Comparison of ENCODE assay signal across 17 mouse cellular contexts in the genomic region with DNA sequence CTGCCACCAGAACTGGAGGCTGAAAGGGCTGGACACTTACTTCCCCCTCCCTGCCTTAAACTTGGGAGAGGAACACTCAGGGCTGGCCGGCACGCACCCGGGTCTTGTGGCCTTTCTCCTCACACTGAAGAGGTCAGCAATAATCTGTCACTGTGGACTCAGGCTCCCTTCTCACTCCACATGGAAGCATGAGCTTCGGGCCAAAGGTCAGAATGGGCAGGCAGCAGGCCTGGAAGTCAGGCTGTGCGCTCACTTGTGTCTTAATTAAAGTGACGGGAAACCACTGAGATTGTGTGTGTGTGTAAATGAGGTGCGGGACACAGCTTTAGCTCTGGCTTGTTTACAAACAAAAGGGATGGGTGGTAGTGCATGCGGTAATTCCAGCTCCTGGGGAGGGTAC. TPM values are rescaled to one million over a fixed set of nuclear protein-coding genes. Genes with fewer than 3 reads are reported as not detected.
DNase-seq lines count a peak whose midpoint lies in the region; ATAC-seq and TF ChIP-seq lines count a peak whose summit lies in the region.
"Had no signal": no experiment of that assay in that cellular context is flagged by ENCODE, and none has a peak within 500 bp of the region (broad histone marks: within the 10 kb centered on the region; RNA-seq: fewer than 3 reads in every experiment).

No protein-coding gene starts in this region.

- DNase-seq in limb, embryonic 10.5 days (ENCODE audit: low spot score) = no peak
- DNase-seq in kidney, postnatal 0 days (ENCODE audit: low spot score) = no peak
- no peak for DNase-seq in gastrocnemius, adult 18-20 months (ENCODE audit: low spot score)
- no peak for DNase-seq in natural killer cell, adult 2 months (ENCODE audit: low spot score in 2 of 2)
- DNase-seq: adrenal gland, postnatal 10 days; cerebellum, adult 18-20 months; gastrocnemius, postnatal 14 days; heart, postnatal 36 days had no signal

- TF ChIP-seq CTCF in intestine, postnatal 0 days (IDR thresholded peaks at IDR 0.05; ENCODE audit: low read depth) = no peak
- no peak for TF ChIP-seq CTCF in kidney, postnatal 0 days (IDR thresholded peaks at IDR 0.05; ENCODE audit: low read depth)
- no peak for TF ChIP-seq CTCF in small intestine, adult 2 months (IDR thresholded peaks at IDR 0.05; ENCODE audit: extremely low read depth, insufficient read length, insufficient replicate concordance, low read depth, low read length)

- H3K9ac ChIP-seq in limb, embryonic 12.5 days (replicated peaks) = peak overlapping the region; percentile 27; the same call in 1 of the 2 replicates
- no peak overlapping the region for H3K9ac ChIP-seq in intestine, postnatal 0 days (ENCODE audit: low read depth, low read length)
- H3K9ac ChIP-seq in kidney, postnatal 0 days (ENCODE audit: low read depth, low read length) = no peak overlapping the region

- H3K9me3 ChIP-seq in limb, embryonic 12.5 days = no peaks in the 10 kb centered on the region
- H3K9me3 ChIP-seq in limb, embryonic 10.5 days (replicated peaks) = no peaks in the 10 kb centered on the region
- H3K9me3 ChIP-seq in intestine, postnatal 0 days (ENCODE audit: control insufficient read depth) = no peaks in the 10 kb centered on the region
- no peaks in the 10 kb centered on the region for H3K9me3 ChIP-seq in kidney, postnatal 0 days (replicated peaks; ENCODE audit: low read length)

- H3K4me3 ChIP-seq in limb, embryonic 12.5 days (replicated peaks) = no peak overlapping the region
- H3K4me3 ChIP-seq in limb, embryonic 10.5 days = no peak overlapping the region
- no peak overlapping the region for H3K4me3 ChIP-seq in intestine, postnatal 0 days (ENCODE audit: low read depth, low read length)
- no peak overlapping the region for H3K4me3 ChIP-seq in kidney, postnatal 0 days (replicated peaks; ENCODE audit: low read depth, low read length)
- H3K4me3 ChIP-seq in small intestine, adult 2 months (ENCODE audit: low read depth, low read length) = peak overlapping the region; percentile 24; the same call in 1 of the 2 replicates
- H3K4me3 ChIP-seq: layer of hippocampus, adult 2 months; left cerebral cortex, adult 2 months had no signal

- peaks cover 49% of the 10 kb centered on the region for H3K4me1 ChIP-seq in limb, embryonic 12.5 days (replicated peaks)
- H3K4me1 ChIP-seq in limb, embryonic 10.5 days = peaks cover 58% of the 10 kb centered on the region
- H3K4me1 ChIP-seq in intestine, postnatal 0 days (replicated peaks; ENCODE audit: control insufficient read depth, insufficient read depth, low read length) = peaks cover 22% of the 10 kb centered on the region
- peaks cover 25% of the 10 kb centered on the region for H3K4me1 ChIP-seq in kidney, postnatal 0 days (replicated peaks; ENCODE audit: insufficient read depth, low read length)
- peaks cover 22% of the 10 kb centered on the region for H3K4me1 ChIP-seq in small intestine, adult 2 months (ENCODE audit: control insufficient read depth, insufficient read depth, insufficient read length, low read length)

- H3K27me3 ChIP-seq in limb, embryonic 12.5 days = no peaks in the 10 kb centered on the region
- H3K27me3 ChIP-seq in limb, embryonic 10.5 days (ENCODE audit: low read depth, poor library complexity, severe bottlenecking) = no peaks in the 10 kb centered on the region
- no peaks in the 10 kb centered on the region for H3K27me3 ChIP-seq in intestine, postnatal 0 days (replicated peaks; ENCODE audit: control insufficient read depth, insufficient read depth, low read length)
- H3K27me3 ChIP-seq in kidney, postnatal 0 days (ENCODE audit: insufficient read depth, low read length) = no peaks in the 10 kb centered on the region
- no peaks in the 10 kb centered on the region for H3K27me3 ChIP-seq in small intestine, adult 2 months (ENCODE audit: control insufficient read depth, insufficient read depth, low read length)

- no peak overlapping the region for H3K4me2 ChIP-seq in limb, embryonic 12.5 days
- H3K4me2 ChIP-seq in intestine, postnatal 0 days (replicated peaks; ENCODE audit: low read depth) = no peak overlapping the region
- no peak overlapping the region for H3K4me2 ChIP-seq in kidney, postnatal 0 days (ENCODE audit: low read length)
- H3K4me2 ChIP-seq: midbrain, embryonic 11.5 days had no signal

- H3K36me3 ChIP-seq in limb, embryonic 12.5 days = peaks cover 57% of the 10 kb centered on the region
- peaks cover 65% of the 10 kb centered on the region for H3K36me3 ChIP-seq in limb, embryonic 10.5 days
- H3K36me3 ChIP-seq in intestine, postnatal 0 days (ENCODE audit: control insufficient read depth, insufficient read depth) = peaks cover 41% of the 10 kb centered on the region
- H3K36me3 ChIP-seq in kidney, postnatal 0 days (ENCODE audit: insufficient read depth, low read length) = peaks cover 28% of the 10 kb centered on the region
- H3K36me3 ChIP-seq in small intestine, adult 2 months (ENCODE audit: control insufficient read depth, insufficient read depth, low read length) = peaks cover 26% of the 10 kb centered on the region

- H3K27ac ChIP-seq in limb, embryonic 12.5 days = no peak overlapping the region
- H3K27ac ChIP-seq in limb, embryonic 10.5 days = no peak overlapping the region
- peak overlapping the region; percentile 30; the same call in 1 of the 2 replicates for H3K27ac ChIP-seq in intestine, postnatal 0 days (ENCODE audit: low read depth, low read length)
- H3K27ac ChIP-seq in kidney, postnatal 0 days = peak overlapping the region; percentile 36; the same call in 1 of the 2 replicates
- no peak overlapping the region for H3K27ac ChIP-seq in small intestine, adult 2 months (ENCODE audit: insufficient read depth, low read depth, low read length)
- H3K27ac ChIP-seq: hindbrain, postnatal 0 days; layer of hippocampus, adult 2 months; left cerebral cortex, adult 2 months had no signal

- WGBS in limb, embryonic 12.5 days = 72% methylated on average over 8 of the region's 8 CpGs
- WGBS in limb, embryonic 10.5 days = 74% methylated on average over 8 of the region's 8 CpGs
- 54% methylated on average over 8 of the region's 8 CpGs for WGBS in intestine, postnatal 0 days
- 62% methylated on average over 8 of the region's 8 CpGs for WGBS in kidney, postnatal 0 days
- WGBS in small intestine, adult 2 months = 57% methylated on average over 8 of the region's 8 CpGs

- no peak for ATAC-seq in limb, embryonic 12.5 days (ENCODE audit: insufficient number of reproducible peaks, insufficient read depth, low FRiP score, low TSS enrichment, low read depth)
- no peak for ATAC-seq in intestine, postnatal 0 days
- ATAC-seq in kidney, postnatal 0 days (replicated peaks; ENCODE audit: low FRiP score, low read depth) = no peak
- ATAC-seq: CD4-positive, CD25-positive, alpha-beta regulatory T cell, adult 4 months; hindbrain, postnatal 0 days had no signal

- no peak for TF ChIP-seq POLR2A in small intestine, adult 2 months (IDR thresholded peaks at IDR 0.05; ENCODE audit: low read depth, low read length)

RNA-seq across cellular contexts. Expression of gene Elovl1, which starts 4.4 kb away (rescaled TPM):
- 37.8 and 44.1 TPM in 2 replicates for polyA plus RNA-seq in limb, embryonic 12.5 days (2016; fragmentation: Nextera tagmentation; extraction: Ambion mirVana)
- polyA plus RNA-seq in limb, embryonic 10.5 days (2016; fragmentation: Nextera tagmentation; extraction: Ambion mirVana) = 45.5 and 48.1 TPM in 2 replicates
- polyA plus RNA-seq in intestine, postnatal 0 days (2015; fragmentation: Nextera tagmentation; extraction: Ambion mirVana) = 221 and 225 TPM in 2 replicates
- 135 and 139 TPM in 2 replicates for polyA plus RNA-seq in kidney, postnatal 0 days (2015; fragmentation: Nextera tagmentation; extraction: Ambion mirVana)
- 128 and 324 TPM in 2 replicates for polyA plus RNA-seq in small intestine, adult 2 months (2012; rRNA removed)
- 1 to 10 TPM; 5.0 to 6.9 TPM for total RNA-seq in gastrocnemius, adult 18-20 months (2021)

RNA-seq across cellular contexts. Expression of gene Cdc20, which starts 4.8 kb away (rescaled TPM):
- 285 and 296 TPM in 2 replicates for polyA plus RNA-seq in limb, embryonic 12.5 days (2016; fragmentation: Nextera tagmentation; extraction: Ambion mirVana)
- polyA plus RNA-seq in limb, embryonic 10.5 days (2016; fragmentation: Nextera tagmentation; extraction: Ambion mirVana) = 431 and 433 TPM in 2 replicates
- 37.3 and 42.7 TPM in 2 replicates for polyA plus RNA-seq in intestine, postnatal 0 days (2015; fragmentation: Nextera tagmentation; extraction: Ambion mirVana)
- 117 and 122 TPM in 2 replicates for polyA plus RNA-seq in kidney, postnatal 0 days (2015; fragmentation: Nextera tagmentation; extraction: Ambion mirVana)
- 22.3 and 42.8 TPM in 2 replicates for polyA plus RNA-seq in small intestine, adult 2 months (2012; rRNA removed)
- total RNA-seq in gastrocnemius, adult 18-20 months (2021) = under 1 TPM in 1 of 2 experiments, not detected in 1; 0.32 TPM

RNA-seq across cellular contexts. Expression of gene Med8, which starts 23.2 kb away (rescaled TPM):
- polyA plus RNA-seq in limb, embryonic 12.5 days (2016; fragmentation: Nextera tagmentation; extraction: Ambion mirVana) = 116 and 127 TPM in 2 replicates
- 141 and 147 TPM in 2 replicates for polyA plus RNA-seq in limb, embryonic 10.5 days (2016; fragmentation: Nextera tagmentation; extraction: Ambion mirVana)
- 71.8 and 76.0 TPM in 2 replicates for polyA plus RNA-seq in intestine, postnatal 0 days (2015; fragmentation: Nextera tagmentation; extraction: Ambion mirVana)
- 89.6 and 92.8 TPM in 2 replicates for polyA plus RNA-seq in kidney, postnatal 0 days (2015; fragmentation: Nextera tagmentation; extraction: Ambion mirVana)
- 10.7 and 19.5 TPM in 2 replicates for polyA plus RNA-seq in small intestine, adult 2 months (2012; rRNA removed)
- total RNA-seq in gastrocnemius, adult 18-20 months (2021) = 10 to 100 TPM; 38.6 to 39.2 TPM

RNA-seq across cellular contexts. Expression of gene Szt2, which starts 23.3 kb away (rescaled TPM):
- polyA plus RNA-seq in limb, embryonic 12.5 days (2016; fragmentation: Nextera tagmentation; extraction: Ambion mirVana) = 11.1 and 11.7 TPM in 2 replicates
- polyA plus RNA-seq in limb, embryonic 10.5 days (2016; fragmentation: Nextera tagmentation; extraction: Ambion mirVana) = 8.4 and 11.4 TPM in 2 replicates
- 2.8 and 4.2 TPM in 2 replicates for polyA plus RNA-seq in intestine, postnatal 0 days (2015; fragmentation: Nextera tagmentation; extraction: Ambion mirVana)
- 3.3 and 3.6 TPM in 2 replicates for polyA plus RNA-seq in kidney, postnatal 0 days (2015; fragmentation: Nextera tagmentation; extraction: Ambion mirVana)
- polyA plus RNA-seq in small intestine, adult 2 months (2012; rRNA removed) = 18.5 and 35.1 TPM in 2 replicates
- 1 to 10 TPM; 4.6 to 5.6 TPM for total RNA-seq in gastrocnemius, adult 18-20 months (2021)

RNA-seq across cellular contexts. Expression of gene Mpl, which starts 25.0 kb away (rescaled TPM):
- 0.64 TPM in 2 replicates for polyA plus RNA-seq in limb, embryonic 12.5 days (2016; fragmentation: Nextera tagmentation; extraction: Ambion mirVana)
- polyA plus RNA-seq in limb, embryonic 10.5 days (2016; fragmentation: Nextera tagmentation; extraction: Ambion mirVana) = 0.74 and 1.2 TPM in 2 replicates
- polyA plus RNA-seq in intestine, postnatal 0 days (2015; fragmentation: Nextera tagmentation; extraction: Ambion mirVana) = 0.05 and 0.10 TPM in 2 replicates
- polyA plus RNA-seq in kidney, postnatal 0 days (2015; fragmentation: Nextera tagmentation; extraction: Ambion mirVana) = 0.09 TPM in 1 of 2 replicates, not detected in the other
- polyA plus RNA-seq in small intestine, adult 2 months (2012; rRNA removed) = 0.08 TPM in 1 of 2 replicates, not detected in the other
- total RNA-seq in gastrocnemius, adult 18-20 months (2021) = not detected
- total RNA-seq: gastrocnemius, postnatal 14 days; hindbrain, postnatal 0 days had no signal
- polyA plus RNA-seq: CD4-positive, CD25-positive, alpha-beta regulatory T cell, adult 4 months; hindbrain, postnatal 0 days; testis, adult 2 months had no signal

Comparison
In these comparisons a context has a peak if more than half of its experiments do, and no peak if none do; other contexts are left out.
1. H3K27ac ChIP-seq: peak in intestine, postnatal 0 days (single experiment) and kidney, postnatal 0 days (single experiment); none in limb, embryonic 12.5 days (single experiment), limb, embryonic 10.5 days (single experiment) and small intestine, adult 2 months (single experiment).